Mouse (Mus musculus): ENCODE measurements around the gene Eppin.

Gene Eppin

GRCm38 (mm10) chr2:164560106-164560505 lies 33.3 kb downstream of the Eppin start:
- DNase-seq (ENCODE audit: low spot score), result no peak

GRCm38 (mm10) chr2:164558991-164559645 lies 34.3 kb downstream of the Eppin start:
- DNase-seq (ENCODE audit: low spot score), result no peak

- no peak for DNase-seq (ENCODE audit: low spot score)
These were observed 35.0 kb downstream of the Eppin start for GRCm38 (mm10) chr2:164558426-164558825.

DNA sequence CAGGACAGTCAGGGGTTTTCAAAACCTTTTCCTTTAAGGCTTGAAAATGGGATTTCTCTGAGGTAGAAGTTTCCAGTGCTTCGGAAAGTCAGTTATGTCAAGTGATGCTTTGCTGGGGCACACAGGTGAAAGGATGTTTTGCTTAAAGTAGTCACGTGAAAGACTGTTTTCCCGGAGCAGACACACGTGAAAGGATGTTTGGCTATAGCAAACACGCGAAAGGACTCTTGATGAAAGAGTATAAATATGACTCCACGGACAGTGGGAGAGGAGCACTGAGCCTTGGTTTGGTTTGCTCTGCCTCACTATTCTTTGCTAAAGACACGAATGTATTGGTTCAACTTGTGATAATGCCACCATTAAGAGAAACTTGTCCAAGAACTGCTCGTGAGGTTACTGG lies 41.9 kb downstream of the Eppin start:
- no peak for DNase-seq (ENCODE audit: low spot score)

GRCm38 (mm10) chr2:164550895-164551269 lies 42.5 kb downstream of the Eppin start:
- DNase-seq (ENCODE audit: low spot score), result peak; percentile 20

DNA sequence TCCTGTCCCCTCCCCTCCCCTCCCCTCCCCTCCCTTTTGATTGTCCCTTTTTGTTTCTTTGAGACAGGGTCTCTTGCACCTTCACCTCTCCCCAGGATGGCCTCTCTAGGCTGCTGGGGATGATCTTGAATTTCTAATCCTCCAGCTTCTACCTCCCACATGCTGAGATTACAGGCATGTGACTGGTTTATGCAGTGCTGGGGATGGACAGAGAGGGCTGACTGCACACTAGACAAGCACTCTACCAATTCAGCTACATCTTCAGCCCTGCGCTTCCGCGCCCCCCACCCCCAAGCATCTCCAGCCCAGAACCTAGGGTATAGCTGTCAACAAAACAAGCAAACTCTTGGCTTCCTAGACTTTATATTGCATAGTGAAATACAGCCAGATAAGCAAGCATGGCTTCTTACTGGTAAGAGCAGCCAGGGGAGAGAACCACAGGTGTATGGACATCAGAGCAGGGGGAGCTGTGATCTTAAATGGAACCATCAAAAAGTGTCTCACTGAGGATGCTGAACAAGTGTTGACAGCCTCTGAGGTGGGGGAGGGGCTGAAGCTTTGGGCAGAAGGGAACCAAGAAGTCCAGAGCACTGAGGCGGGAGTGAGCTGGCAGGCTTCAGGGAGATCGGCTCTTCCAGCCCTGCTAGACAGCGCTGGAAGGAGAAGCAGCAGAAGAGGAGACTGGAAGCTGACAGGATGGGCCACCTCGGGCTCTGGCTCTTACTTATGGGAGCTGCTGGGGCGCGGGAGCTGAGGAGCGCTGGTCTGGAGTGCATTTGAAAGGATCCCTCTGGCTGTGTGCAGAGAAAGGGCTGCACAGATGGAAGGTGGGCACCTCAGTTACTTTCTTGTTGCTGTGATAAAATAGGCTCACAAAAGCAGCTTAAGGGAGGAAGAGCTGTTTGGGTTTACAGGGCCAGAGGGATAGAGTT lies 43.2 kb downstream of the Eppin start:
- DNase-seq (ENCODE audit: low spot score), result no peak

DNA sequence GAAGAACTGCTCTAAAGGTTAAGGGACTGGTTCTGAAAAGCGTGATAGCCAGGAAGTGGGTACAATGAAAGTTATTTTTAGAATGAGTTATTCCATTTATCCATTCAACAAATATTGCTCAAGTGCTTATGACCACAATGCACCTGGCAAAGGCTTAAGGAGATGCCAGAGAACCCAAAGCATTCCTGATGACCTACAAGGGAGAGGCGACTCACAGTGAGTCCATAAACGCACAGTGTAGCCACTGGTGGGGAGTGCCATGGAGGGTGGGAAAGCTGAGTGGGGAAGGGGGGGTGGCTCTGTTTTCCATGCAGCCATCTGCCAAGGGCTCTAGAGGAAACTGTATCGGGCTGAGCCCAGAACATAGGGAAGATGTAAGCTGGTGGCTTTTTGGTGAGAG lies 44.1 kb downstream of the Eppin start:
- DNase-seq (ENCODE audit: low spot score), result no peak

- peak; percentile 43 for DNase-seq (ENCODE audit: low spot score)
These were observed 48.8 kb downstream of the Eppin start for GRCm38 (mm10) chr2:164544454-164545097.

DNA sequence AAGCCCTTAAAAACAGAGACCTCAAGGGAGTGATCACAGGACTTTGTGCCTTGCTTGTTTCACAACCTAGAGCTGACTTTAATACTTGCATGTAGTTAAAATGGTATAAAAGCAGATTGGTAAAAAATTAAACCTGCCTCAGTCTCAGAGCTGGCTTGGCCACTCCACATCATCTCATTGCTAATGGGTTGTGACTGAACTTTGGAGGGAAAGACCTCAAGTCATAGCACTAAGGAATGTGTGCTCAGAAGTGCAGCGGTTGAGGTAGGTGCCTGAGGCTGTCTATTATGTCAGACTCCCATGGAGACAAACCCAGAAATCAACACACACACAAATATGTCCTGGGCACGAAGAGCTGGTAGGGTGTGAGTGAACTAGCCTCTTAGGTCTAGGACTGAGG lies 49.6 kb downstream of the Eppin start:
- DNase-seq (ENCODE audit: low spot score), result no peak

DNA sequence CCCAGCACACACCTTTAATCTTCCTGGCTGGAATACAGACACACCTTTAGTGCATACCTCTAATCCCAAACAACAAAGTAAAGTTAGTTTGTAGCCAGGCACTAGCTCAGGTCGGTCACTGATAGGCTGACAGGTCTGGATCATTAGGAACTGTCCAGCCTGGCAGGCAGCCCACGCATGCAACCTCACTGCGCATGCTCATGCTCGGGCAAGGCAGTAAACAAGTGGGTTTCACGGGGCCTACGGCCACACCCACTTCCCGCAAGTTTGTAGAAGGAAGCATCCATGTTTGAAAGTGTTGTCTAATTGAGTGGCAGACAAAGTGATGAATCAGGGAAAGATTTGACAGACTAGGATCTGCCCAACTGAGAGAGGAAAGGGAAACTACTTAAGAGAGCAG lies 50.8 kb downstream of the Eppin start:
- DNase-seq (ENCODE audit: low spot score), result no peak

DNA sequence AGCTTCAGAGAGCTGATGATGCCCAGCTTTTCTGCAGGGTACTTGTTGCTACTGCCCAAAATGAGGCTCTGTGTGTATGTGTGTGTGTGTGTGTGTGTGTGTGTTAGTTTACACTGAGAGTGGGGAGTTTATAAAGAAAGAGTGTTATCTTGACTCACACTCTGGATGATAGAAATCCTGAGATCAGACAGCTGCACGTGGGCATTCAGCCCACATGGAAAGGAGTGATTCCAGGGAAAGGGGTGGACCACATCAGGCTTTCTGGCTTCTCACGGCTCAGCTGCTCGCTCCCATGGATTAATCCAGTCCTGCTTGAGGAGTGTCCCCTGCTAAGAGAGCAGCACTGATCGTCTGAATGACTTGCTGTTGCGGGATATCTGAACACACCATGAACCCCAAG lies 51.3 kb downstream of the Eppin start:
- no peak for DNase-seq (ENCODE audit: low spot score)

DNA sequence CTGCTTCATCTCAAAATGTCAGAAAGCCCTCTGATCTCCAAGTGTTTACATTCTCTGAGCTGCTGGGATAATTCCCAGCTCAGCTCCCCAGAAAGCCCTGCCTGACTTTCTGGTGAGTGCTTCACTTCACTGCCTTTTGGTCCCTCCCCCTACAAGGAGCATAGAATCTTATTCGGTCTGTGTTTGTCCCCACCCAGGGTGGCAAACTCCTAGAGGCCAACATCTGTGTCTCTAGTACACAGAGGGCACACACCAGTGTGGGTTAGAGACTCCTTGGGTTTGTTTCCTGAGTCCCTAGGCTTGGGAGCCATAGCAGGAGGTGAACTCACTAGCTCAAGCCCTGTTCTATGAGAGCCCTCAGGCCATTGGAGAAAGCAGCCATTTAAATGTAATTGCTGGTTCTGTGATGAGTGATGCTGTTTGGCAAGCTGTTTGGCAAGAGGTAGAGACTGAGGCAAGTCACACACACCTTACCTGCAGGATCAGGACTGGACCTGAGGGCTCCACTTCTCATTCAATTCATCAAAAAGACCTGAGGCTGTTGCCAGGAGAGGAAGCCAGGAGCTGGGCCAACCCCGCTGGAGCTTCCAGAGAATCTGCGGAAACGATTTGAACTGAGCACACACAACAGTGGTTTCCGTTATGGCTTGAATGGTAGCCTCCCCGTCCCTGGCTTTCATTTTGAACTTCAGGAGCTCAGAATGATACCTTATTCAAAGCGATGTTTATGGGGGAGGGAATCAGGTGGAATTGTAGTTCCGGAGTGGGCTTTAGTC lies 52.6 kb downstream of the Eppin start:
- DNase-seq (ENCODE audit: low spot score), result no peak

Measured in T-cell, adult 2 months (primary cell).